Mouse (Mus musculus) liver, postnatal 0 days (tissue): Measurements from ENCODE around the gene Rabgap1l. TPM values are rescaled to one million over a fixed set of nuclear protein-coding genes. Genes with fewer than 3 reads are reported as not detected.
A peak's percentile ranks its signal among the peaks of the same experiment; 100 is the strongest.

ENCODE experiments used
- ATAC-seq: fragments of 200-750 bp; cut with Nextera tagmentation; 2 replicates; pipeline ENCODE4 v1.8.0; 2017; ENCODE audit warnings: mild to moderate bottlenecking, moderate library complexity
- DNase-seq: peaks from one replicate; pipeline ENCODE4 v3.0.0-alpha.2; 2016
- H3K27ac ChIP-seq: fragments of 300-500 bp; sonication (generic); 2 replicates; pipeline ENCODE4 v1.5.1; 2014; ENCODE audit warnings: antibody characterized with exemption, moderate library complexity, mild to moderate bottlenecking, low read depth
- H3K27me3 ChIP-seq: fragments of 300-500 bp; sonication (generic); 2 replicates; pipeline ENCODE4 v1.6.1; 2014; ENCODE audit warnings: low read length, control low read depth, mixed read lengths; ENCODE audit not compliant: insufficient read depth
- H3K36me3 ChIP-seq: fragments of 300-500 bp; sonication (generic); replicated peaks from 2 replicates; pipeline ENCODE4 v1.6.1; 2014; ENCODE audit warnings: mild to moderate bottlenecking, control low read depth, low read length, moderate library complexity, mixed read lengths; ENCODE audit not compliant: insufficient read depth
- H3K4me1 ChIP-seq: fragments of 300-500 bp; sonication (generic); 2 replicates; pipeline ENCODE4 v1.6.1; 2014; ENCODE audit warnings: antibody characterized with exemption, mild to moderate bottlenecking, control low read depth; ENCODE audit not compliant: insufficient read depth
- H3K4me2 ChIP-seq: fragments of 300-500 bp; sonication (generic); 2 replicates; pipeline ENCODE4 v1.6.1; 2014; ENCODE audit warnings: low read depth, mild to moderate bottlenecking, low read length, moderate library complexity, mixed read lengths
- H3K4me3 ChIP-seq: fragments of 300-500 bp; sonication (generic); 2 replicates; pipeline ENCODE4 v1.5.1; 2014; ENCODE audit warnings: low read depth, low read length
- H3K9ac ChIP-seq: fragments of 300-500 bp; sonication (generic); replicated peaks from 2 replicates; pipeline ENCODE4 v1.6.1; 2014; ENCODE audit warnings: mild to moderate bottlenecking, moderate library complexity
- H3K9me3 ChIP-seq: fragments of 300-500 bp; sonication (generic); 2 replicates; pipeline ENCODE4 v1.6.1; 2016; ENCODE audit warnings: mild to moderate bottlenecking, control low read depth, low read length, mixed read lengths
- CTCF ChIP-seq: sonication (generic); IDR thresholded peaks from 2 replicates; pipeline ENCODE4 v1.5.1; 2016; ENCODE audit warnings: antibody characterized with exemption, low read depth
- EP300 ChIP-seq: IDR thresholded peaks from 2 replicates; pipeline ENCODE4 v1.6.1; 2016; ENCODE audit warnings: antibody characterized with exemption, low read depth, mild to moderate bottlenecking
- WGBS: fragments of 180-500 bp; shearing (Covaris S2); extraction: QIAGEN DNeasy Blood & Tissue Kit; methylation state at CpG from one replicate; pipeline ENCODE4 v1.1.7; 2014; ENCODE audit not compliant: insufficient replicate concordance; 5-methylcytosine and 5-hydroxymethylcytosine counted together
- polyA plus RNA-seq: library from polyadenylated mRNA; unstranded; fragments of >200 nt; fragmentation: Nextera tagmentation; extraction: Ambion mirVana; gene quantifications from 2 replicates; pipeline ENCODE4 v1.2.1, GENCODE M21; 2015

Gene Rabgap1l
- polyA plus RNA-seq, 1 experiment from 2014 or later = 21.6 TPM

GRCm38 (mm10) chr1:160245954-160246353 lies 547.1 kb downstream of the Rabgap1l start:
- Histone ChIP-seq H3K36me3 (0 out of 2 replicates have a peak, but pooled peaks cover 4% of the 10 kb centered on the region), H3K9me3 (no peaks in the 10 kb centered on the region), H3K27me3 (no peaks in the 10 kb centered on the region), H3K9ac (no peak overlapping the region), H3K4me3 (peak overlapping the region; percentile 26; the same call in 1 of the 2 replicates), H3K4me1 (no peaks in the 10 kb centered on the region), H3K4me2 (0 out of 2 replicates have a peak overlapping the region, but pooled peaks have one; percentile 36), H3K27ac (0 out of 2 replicates have a peak overlapping the region, but pooled peaks have one; percentile 22)
- TF ChIP-seq EP300 = no peak
- no peak for TF ChIP-seq CTCF
- DNase-seq = no peak
- 0 out of 2 replicates have a peak, but pooled peaks have one; percentile 19 for ATAC-seq
- WGBS = 42% methylated on average over 2 of the region's 2 CpGs

- H3K9ac ChIP-seq = no peak overlapping the region
- H3K9me3 ChIP-seq = no peaks in the 10 kb centered on the region
- no peak overlapping the region for H3K27ac ChIP-seq
- H3K4me3 ChIP-seq = no peak overlapping the region
- no peaks in the 10 kb centered on the region for H3K4me1 ChIP-seq
- no peak for ATAC-seq
- no peak for DNase-seq
- H3K36me3 ChIP-seq = 0 out of 2 replicates have a peak, but pooled peaks cover 4% of the 10 kb centered on the region
- 78% methylated on average over 5 of the region's 5 CpGs for WGBS
- no peak for TF ChIP-seq CTCF
- TF ChIP-seq EP300 = no peak
- no peaks in the 10 kb centered on the region for H3K27me3 ChIP-seq
- no peak overlapping the region for H3K4me2 ChIP-seq
Measured at GRCm38 (mm10) chr1:160244689-160245088, 548.3 kb downstream of the Rabgap1l start.

GRCm38 (mm10) chr1:160240091-160240490 lies 552.9 kb downstream of the Rabgap1l start:
- Histone ChIP-seq H3K27me3 (no peaks in the 10 kb centered on the region), H3K4me3 (no peak overlapping the region), H3K4me1 (no peaks in the 10 kb centered on the region), H3K9me3 (no peaks in the 10 kb centered on the region), H3K4me2 (no peak overlapping the region), H3K36me3 (0 out of 2 replicates have a peak, but pooled peaks cover 15% of the 10 kb centered on the region), H3K27ac (no peak overlapping the region), H3K9ac (no peak overlapping the region)
- 80% methylated on average over 2 of the region's 2 CpGs for WGBS
- ATAC-seq (no peak), DNase-seq (no peak)
- TF ChIP-seq CTCF (no peak), EP300 (no peak)

GRCm38 (mm10) chr1:160238852-160239443 lies 554.1 kb downstream of the Rabgap1l start:
- no peak overlapping the region for H3K4me3 ChIP-seq
- no peaks in the 10 kb centered on the region for H3K9me3 ChIP-seq
- ATAC-seq = no peak
- no peak for DNase-seq
- H3K36me3 ChIP-seq = 0 out of 2 replicates have a peak, but pooled peaks cover 16% of the 10 kb centered on the region
- 90% methylated on average over 1 of the region's 1 CpGs for WGBS
- no peaks in the 10 kb centered on the region for H3K4me1 ChIP-seq
- no peaks in the 10 kb centered on the region for H3K27me3 ChIP-seq
- no peak overlapping the region for H3K27ac ChIP-seq
- H3K9ac ChIP-seq = no peak overlapping the region
- no peak overlapping the region for H3K4me2 ChIP-seq
- TF ChIP-seq EP300 (no peak), CTCF (no peak)

- WGBS = 93% methylated on average over 2 of the region's 2 CpGs
- no peaks in the 10 kb centered on the region for H3K9me3 ChIP-seq
- no peaks in the 10 kb centered on the region for H3K4me1 ChIP-seq
- H3K9ac ChIP-seq = no peak overlapping the region
- DNase-seq (no peak), ATAC-seq (no peak)
- no peak overlapping the region for H3K4me2 ChIP-seq
- TF ChIP-seq EP300 (no peak), CTCF (no peak)
- H3K27ac ChIP-seq = no peak overlapping the region
- no peaks in the 10 kb centered on the region for H3K27me3 ChIP-seq
- H3K4me3 ChIP-seq = no peak overlapping the region
- H3K36me3 ChIP-seq = 0 out of 2 replicates have a peak, but pooled peaks cover 16% of the 10 kb centered on the region
Measured at GRCm38 (mm10) chr1:160237981-160238380, 555.0 kb downstream of the Rabgap1l start.

- Histone ChIP-seq H3K27ac (peak overlapping the region; percentile 69), H3K4me3 (no peak overlapping the region), H3K27me3 (no peaks in the 10 kb centered on the region), H3K36me3 (peaks cover 22% of the 10 kb centered on the region; the same call in 1 of the 2 replicates), H3K9me3 (no peaks in the 10 kb centered on the region), H3K9ac (no peak overlapping the region), H3K4me1 (no peaks in the 10 kb centered on the region), H3K4me2 (no peak overlapping the region)
- TF ChIP-seq CTCF (no peak), EP300 (no peak)
- peak; percentile 40; the same call in 1 of the 2 replicates for ATAC-seq
- DNase-seq = peak; percentile 39
Measured at GRCm38 (mm10) chr1:160233921-160234320, 559.1 kb downstream of the Rabgap1l start.
